Mouse (Mus musculus): ENCODE data around the gene Obscn. TPM values are rescaled to one million over a fixed set of nuclear protein-coding genes. Genes with fewer than 3 reads are reported as not detected.

The Obscn gene
- polyA plus RNA-seq, 1 experiment: 0.43 TPM

- peak in 1 of 2 experiments; percentile 48 for DNase-seq
- H3K27ac ChIP-seq (ENCODE audit: insufficient read depth, low read length): no peak overlapping the region
- no peak for TF ChIP-seq POLR2A (IDR thresholded peaks at IDR 0.05; ENCODE audit: borderline replicate concordance, insufficient read depth, low read length)
- no peak for TF ChIP-seq CTCF (IDR thresholded peaks at IDR 0.05; ENCODE audit: borderline replicate concordance, insufficient read depth, low read depth, low read length)
- no peaks in the 10 kb centered on the region for H3K27me3 ChIP-seq (ENCODE audit: control insufficient read depth, insufficient read depth, low read length)
- H3K4me3 ChIP-seq (replicated peaks; ENCODE audit: insufficient read depth, low read depth, low read length): no peak overlapping the region
- WGBS: 28% methylated on average over 17 of the region's 17 CpGs
- H3K4me1 ChIP-seq (ENCODE audit: control insufficient read depth, insufficient read depth, low read length): no peaks in the 10 kb centered on the region; the same call in 1 of the 2 replicates
Measured at GRCm38 (mm10) chr11:58963543-58963942, 172.7 kb downstream of the Obscn start.

- 62% methylated on average over 50 of the region's 50 CpGs for WGBS
Measured at GRCm38 (mm10) chr11:58961364-58962177, 174.6 kb downstream of the Obscn start.

GRCm38 (mm10) chr11:58959921-58960465, 176.2 kb downstream of the Obscn start:
- WGBS: 1% methylated on average over 40 of the region's 40 CpGs
- DNase-seq: peak; percentile 89 to 97
- peak overlapping the region; percentile 81 for H3K27ac ChIP-seq (ENCODE audit: insufficient read depth, low read length)
- peak; percentile 38; the same call in 1 of the 2 replicates for TF ChIP-seq CTCF (IDR thresholded peaks at IDR 0.05; ENCODE audit: borderline replicate concordance, insufficient read depth, low read depth, low read length)
- peak; percentile 65; the same call in 1 of the 2 replicates for TF ChIP-seq POLR2A (IDR thresholded peaks at IDR 0.05; ENCODE audit: borderline replicate concordance, insufficient read depth, low read length)
- peaks cover 9% of the 10 kb centered on the region; the same call in 1 of the 2 replicates for H3K4me1 ChIP-seq (ENCODE audit: control insufficient read depth, insufficient read depth, low read length)
- H3K27me3 ChIP-seq (ENCODE audit: control insufficient read depth, insufficient read depth, low read length): no peaks in the 10 kb centered on the region
- H3K4me3 ChIP-seq (replicated peaks; ENCODE audit: insufficient read depth, low read depth, low read length): peak overlapping the region; percentile 93

More at GRCm38 (mm10) chr11:58961364-58962177, 174.6 kb downstream of the Obscn start:
- Histone ChIP-seq H3K4me3 (replicated peaks; ENCODE audit: insufficient read depth, low read depth, low read length) (no peak overlapping the region), H3K27ac (ENCODE audit: insufficient read depth, low read length) (no peak overlapping the region), H3K27me3 (ENCODE audit: control insufficient read depth, insufficient read depth, low read length) (no peaks in the 10 kb centered on the region), H3K4me1 (ENCODE audit: control insufficient read depth, insufficient read depth, low read length) (peaks cover 9% of the 10 kb centered on the region; the same call in 1 of the 2 replicates)
- no peak for DNase-seq
- no peak for TF ChIP-seq CTCF (IDR thresholded peaks at IDR 0.05; ENCODE audit: borderline replicate concordance, insufficient read depth, low read depth, low read length)
- no peak for TF ChIP-seq POLR2A (IDR thresholded peaks at IDR 0.05; ENCODE audit: borderline replicate concordance, insufficient read depth, low read length)

GRCm38 (mm10) chr11:58959186-58959825, 176.9 kb downstream of the Obscn start:
- no peak for TF ChIP-seq CTCF (IDR thresholded peaks at IDR 0.05; ENCODE audit: borderline replicate concordance, insufficient read depth, low read depth, low read length)
- no peak for TF ChIP-seq POLR2A (IDR thresholded peaks at IDR 0.05; ENCODE audit: borderline replicate concordance, insufficient read depth, low read length)
- Histone ChIP-seq H3K4me1 (ENCODE audit: control insufficient read depth, insufficient read depth, low read length) (peaks cover 9% of the 10 kb centered on the region; the same call in 1 of the 2 replicates), H3K4me3 (replicated peaks; ENCODE audit: insufficient read depth, low read depth, low read length) (peak overlapping the region; percentile 93), H3K27me3 (ENCODE audit: control insufficient read depth, insufficient read depth, low read length) (no peaks in the 10 kb centered on the region), H3K27ac (ENCODE audit: insufficient read depth, low read length) (peak overlapping the region; percentile 71; the same call in 1 of the 2 replicates)
- 35% methylated on average over 15 of the region's 15 CpGs for WGBS
- no peak for DNase-seq

- TF ChIP-seq POLR2A (IDR thresholded peaks at IDR 0.05; ENCODE audit: borderline replicate concordance, insufficient read depth, low read length) (no peak), CTCF (IDR thresholded peaks at IDR 0.05; ENCODE audit: borderline replicate concordance, insufficient read depth, low read depth, low read length) (no peak)
- H3K27ac ChIP-seq (ENCODE audit: insufficient read depth, low read length): no peak overlapping the region
- no peak for DNase-seq
- WGBS: 76% methylated on average over 6 of the region's 6 CpGs
- H3K27me3 ChIP-seq (ENCODE audit: control insufficient read depth, insufficient read depth, low read length): no peaks in the 10 kb centered on the region
- peaks cover 9% of the 10 kb centered on the region; the same call in 1 of the 2 replicates for H3K4me1 ChIP-seq (ENCODE audit: control insufficient read depth, insufficient read depth, low read length)
- peak overlapping the region; percentile 92 for H3K4me3 ChIP-seq (replicated peaks; ENCODE audit: insufficient read depth, low read depth, low read length)
Measured at GRCm38 (mm10) chr11:58958536-58958935, 177.7 kb downstream of the Obscn start.

GRCm38 (mm10) chr11:58957226-58957914, 178.8 kb downstream of the Obscn start:
- H3K4me3 ChIP-seq (replicated peaks; ENCODE audit: insufficient read depth, low read depth, low read length): peak overlapping the region; percentile 92
- H3K4me1 ChIP-seq (ENCODE audit: control insufficient read depth, insufficient read depth, low read length): peaks cover 9% of the 10 kb centered on the region; the same call in 1 of the 2 replicates
- peak; percentile 47 to 53 for DNase-seq
- TF ChIP-seq CTCF (IDR thresholded peaks at IDR 0.05; ENCODE audit: borderline replicate concordance, insufficient read depth, low read depth, low read length): no peak
- no peak for TF ChIP-seq POLR2A (IDR thresholded peaks at IDR 0.05; ENCODE audit: borderline replicate concordance, insufficient read depth, low read length)
- H3K27me3 ChIP-seq (ENCODE audit: control insufficient read depth, insufficient read depth, low read length): no peaks in the 10 kb centered on the region
- H3K27ac ChIP-seq (ENCODE audit: insufficient read depth, low read length): peak overlapping the region; percentile 85
- WGBS: 4% methylated on average over 5 of the region's 5 CpGs

- Histone ChIP-seq H3K4me1 (ENCODE audit: control insufficient read depth, insufficient read depth, low read length) (peaks cover 12% of the 10 kb centered on the region; the same call in 1 of the 2 replicates), H3K4me3 (replicated peaks; ENCODE audit: insufficient read depth, low read depth, low read length) (peak overlapping the region; percentile 92), H3K27me3 (ENCODE audit: control insufficient read depth, insufficient read depth, low read length) (no peaks in the 10 kb centered on the region), H3K27ac (ENCODE audit: insufficient read depth, low read length) (peak overlapping the region; percentile 42; the same call in 1 of the 2 replicates)
- WGBS: 6% methylated on average over 8 of the region's 8 CpGs
- no peak for TF ChIP-seq CTCF (IDR thresholded peaks at IDR 0.05; ENCODE audit: borderline replicate concordance, insufficient read depth, low read depth, low read length)
- TF ChIP-seq POLR2A (IDR thresholded peaks at IDR 0.05; ENCODE audit: borderline replicate concordance, insufficient read depth, low read length): no peak
- DNase-seq: no peak
Measured at GRCm38 (mm10) chr11:58955868-58956257, 180.3 kb downstream of the Obscn start.
